Mouse (Mus musculus) T-cell, adult 2 months (primary cell): ENCODE data around the gene Asnsd1.
"Not testable (repeated sequence)": the region's sequence is repeated elsewhere in the genome, so short reads cannot be mapped to it uniquely, and the experiment has no call there.

Experiments
- DNase-seq: peaks from one replicate; pipeline ENCODE4 v3.0.0; 2022; ENCODE audit warnings: low spot score

Gene Asnsd1

DNA sequence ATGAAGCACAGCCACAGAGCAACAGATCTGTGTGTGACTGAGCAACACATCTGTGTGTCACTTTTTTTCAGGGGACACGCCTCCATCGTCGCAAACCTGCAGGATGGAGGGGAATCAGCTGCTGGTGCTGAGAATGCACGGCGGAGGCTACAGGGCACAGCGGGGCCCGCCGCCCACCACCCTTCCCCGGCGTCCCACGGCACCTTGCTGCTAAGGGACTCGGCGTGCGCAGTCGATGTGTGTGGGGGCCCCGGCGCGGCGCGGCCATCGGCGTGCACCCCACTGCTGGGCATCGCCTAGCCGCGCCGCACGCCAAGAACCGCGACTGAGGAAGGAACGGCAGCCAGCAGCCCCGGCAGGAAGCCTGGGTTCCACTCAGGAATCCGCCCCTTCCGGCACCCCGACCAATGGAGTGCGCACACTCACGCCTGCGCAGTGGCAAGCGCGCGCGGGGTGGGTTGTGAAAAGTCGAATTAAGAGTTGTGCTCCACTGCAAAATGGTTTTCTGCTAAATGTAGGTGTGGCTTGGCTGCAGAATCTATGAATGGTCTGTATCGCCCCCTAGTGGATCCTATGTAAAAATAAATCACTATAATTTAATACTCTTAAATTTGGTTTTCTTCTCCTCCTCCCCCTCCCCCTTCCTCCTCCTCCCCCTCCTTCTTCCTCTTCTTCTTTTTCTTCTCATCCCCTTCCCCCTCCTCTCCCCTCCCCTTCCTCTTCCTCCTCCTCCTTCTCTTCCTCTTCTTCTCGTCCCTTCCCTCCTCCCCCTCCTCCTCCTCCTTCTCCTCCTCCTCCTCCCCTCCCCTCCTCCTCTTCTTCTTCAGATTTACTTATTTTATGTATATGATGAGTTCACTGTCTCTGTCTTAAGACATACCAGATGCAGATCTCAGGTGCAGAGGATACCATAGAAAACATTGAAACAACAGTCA lies at the start of gene Asnsd1, which contains the start of the genes Asdurf and Gm28551:
TSS of gene Asnsd1 (minus strand) at position 426 of the 935 bp plus-strand sequence.
TSS of gene Asdurf (minus strand) at position 293 of the 935 bp plus-strand sequence.
TSS of gene Gm28551 (minus strand) at position 341 of the 935 bp plus-strand sequence.
- peak; percentile 99 for DNase-seq

DNA sequence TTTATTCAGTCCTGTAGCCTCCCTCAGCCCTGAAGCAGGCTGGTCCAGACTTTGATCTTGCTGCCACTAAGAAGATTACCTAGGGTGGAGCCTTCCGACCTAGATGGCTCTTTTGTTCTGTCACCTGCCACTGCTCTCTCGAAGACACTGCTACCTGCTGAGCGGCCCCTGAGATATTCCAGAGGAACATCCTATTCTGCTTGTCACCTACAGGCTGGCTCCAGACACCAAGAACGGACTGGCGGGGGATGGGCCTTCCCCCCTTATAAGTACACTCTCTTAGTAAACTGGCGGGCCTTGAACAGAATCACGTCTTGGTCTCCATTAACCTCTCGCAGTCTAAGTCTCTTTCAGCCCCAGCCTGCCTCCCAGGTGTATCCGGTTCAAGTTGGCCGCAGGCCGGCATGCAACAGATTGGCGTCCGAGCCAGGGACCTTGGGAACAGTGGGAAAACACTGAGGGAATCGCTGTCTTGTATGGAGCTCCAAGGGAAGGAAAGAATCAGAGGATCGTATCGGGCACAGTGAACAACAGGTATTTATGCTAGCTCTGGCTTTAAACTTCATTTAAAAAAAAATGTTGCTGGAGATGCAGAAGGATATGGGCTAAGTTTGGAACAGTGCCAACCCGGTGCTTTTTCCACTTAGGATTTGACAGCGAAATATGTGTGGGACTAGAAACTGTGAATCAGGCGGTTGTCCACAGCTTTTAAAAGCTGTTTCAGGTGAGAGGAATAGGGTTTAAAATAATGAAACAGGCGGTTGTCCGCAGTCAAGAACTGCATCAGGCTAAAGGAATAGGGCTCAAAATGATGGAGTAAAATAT lies 41.6 kb upstream of the Asnsd1 start:
- DNase-seq = not testable (repeated sequence)

DNA sequence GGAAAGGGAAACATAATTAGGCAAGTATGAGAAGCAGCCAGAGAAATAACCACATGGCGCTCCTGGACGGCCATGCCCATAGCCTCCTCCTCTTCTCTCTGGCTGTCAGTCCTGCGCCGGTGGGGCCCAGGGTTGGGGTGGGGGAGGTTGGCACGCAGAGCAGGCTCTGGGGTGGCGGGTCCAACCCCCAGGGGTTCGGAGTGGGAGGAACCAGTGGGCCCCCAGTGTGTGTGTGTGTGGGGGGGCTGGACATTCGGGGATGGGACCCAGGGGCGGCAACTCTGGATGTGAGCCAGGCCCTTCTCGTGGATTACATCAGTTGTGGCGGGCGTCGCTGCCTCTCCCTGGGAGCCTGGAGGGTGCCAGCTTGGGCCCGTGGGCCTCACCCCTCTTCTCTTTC lies 36.2 kb upstream of the Asnsd1 start:
- DNase-seq = no peak

DNA sequence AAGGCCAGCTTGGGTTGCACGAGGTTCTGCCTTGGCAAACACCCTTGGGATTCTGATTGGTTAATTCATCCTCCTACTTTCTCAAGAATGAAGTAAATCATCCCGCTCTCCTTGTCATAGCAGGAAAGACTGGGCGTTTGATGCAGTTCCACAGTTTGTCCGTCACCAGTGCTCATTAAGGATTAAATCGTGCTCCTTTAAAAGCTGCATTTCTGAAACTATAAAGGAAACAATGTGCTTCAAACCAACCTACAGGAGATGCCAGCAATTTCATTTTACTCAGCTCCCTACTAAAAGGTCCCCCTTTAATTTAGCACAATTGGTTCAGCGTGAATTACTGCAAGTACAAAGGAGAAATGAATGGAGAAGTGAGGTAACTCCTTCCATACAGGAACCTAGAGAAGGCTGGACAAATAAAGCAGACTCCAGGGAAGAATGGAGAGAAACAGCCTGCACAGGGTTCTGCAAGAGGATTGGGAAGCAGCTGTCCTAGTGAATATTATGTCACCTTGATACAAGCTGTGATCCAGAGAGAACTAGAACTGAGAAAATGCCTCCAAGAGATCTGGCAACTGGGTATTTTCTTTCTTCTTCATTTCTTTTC lies 31.6 kb upstream of the Asnsd1 start:
- DNase-seq = no peak

DNA sequence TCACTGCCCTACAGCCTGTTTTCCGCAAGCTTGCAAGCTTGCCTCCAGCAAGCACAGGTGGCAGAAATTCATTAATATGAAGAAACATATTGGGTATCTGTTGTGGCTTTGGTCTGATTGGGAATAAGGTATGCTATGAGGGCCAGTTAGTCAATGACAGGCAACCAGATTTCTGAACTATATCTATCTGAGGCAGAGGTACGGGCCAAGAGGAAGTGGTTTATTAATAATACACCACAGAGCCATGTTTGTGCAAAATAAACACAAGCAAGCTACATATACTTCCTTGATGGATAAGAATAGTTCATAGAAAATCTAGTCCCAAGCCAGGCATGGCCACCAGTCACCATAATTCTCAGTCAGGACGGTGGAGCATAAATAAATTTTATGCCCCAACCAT lies 25.2 kb upstream of the Asnsd1 start:
- DNase-seq = no peak

DNA sequence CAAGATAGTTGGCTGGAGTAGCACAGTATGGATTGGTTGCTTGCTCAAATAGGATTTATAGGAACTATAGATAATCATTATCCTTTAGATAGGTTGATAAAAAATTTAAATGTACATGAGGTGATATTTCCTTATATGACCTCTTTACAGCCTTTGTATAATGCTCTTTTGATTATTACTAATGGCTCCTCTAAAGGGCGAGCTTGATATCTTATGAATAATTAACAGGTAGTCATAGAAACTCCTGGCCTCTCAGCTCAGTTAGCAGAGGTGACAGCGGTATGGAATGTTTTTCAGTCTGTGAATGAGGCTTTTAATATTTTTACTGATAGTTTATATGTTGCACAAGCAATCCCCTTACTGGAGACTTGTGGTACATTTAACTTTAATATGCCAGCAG lies 23.4 kb upstream of the Asnsd1 start:
- not testable (repeated sequence) for DNase-seq

DNA sequence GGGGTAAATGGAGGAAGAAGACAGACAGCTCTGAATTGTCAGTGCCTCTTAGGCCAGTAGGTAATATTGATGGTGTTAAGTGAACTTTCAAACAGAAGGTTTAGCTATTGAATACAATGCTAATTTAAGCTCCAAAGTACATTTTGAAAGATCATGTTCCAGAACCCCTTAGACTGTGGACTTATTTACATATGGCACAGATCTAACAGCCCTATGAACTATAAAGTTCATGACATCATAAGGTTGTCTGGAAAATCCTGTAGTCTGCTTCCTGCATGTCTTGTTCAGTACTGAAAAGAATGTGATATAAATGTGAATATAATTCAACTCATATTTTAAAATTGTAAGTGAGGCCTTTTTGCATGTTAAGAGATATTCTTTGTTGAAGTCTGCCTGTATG lies 6.4 kb upstream of the Asnsd1 start:
- no peak for DNase-seq

DNA sequence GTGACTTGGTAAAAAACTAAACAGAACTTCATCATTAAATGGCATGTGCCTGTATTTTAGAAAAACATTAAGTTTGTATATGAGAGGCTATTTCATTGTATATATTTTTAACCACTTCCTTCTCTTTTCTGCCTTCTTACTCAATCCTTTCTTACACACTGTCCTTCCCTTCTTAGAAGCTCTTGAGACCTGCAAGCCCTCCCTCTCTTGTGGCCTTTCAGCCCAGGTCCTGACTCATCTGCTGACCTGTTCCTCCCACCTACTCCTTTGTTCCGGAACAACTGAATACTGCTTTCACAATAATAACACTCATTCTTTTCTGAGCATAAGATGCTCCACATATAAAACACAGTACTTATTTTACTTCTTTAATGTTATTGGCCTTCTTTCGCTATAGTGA lies 11.5 kb downstream of the Asnsd1 start:
- no peak for DNase-seq

DNA sequence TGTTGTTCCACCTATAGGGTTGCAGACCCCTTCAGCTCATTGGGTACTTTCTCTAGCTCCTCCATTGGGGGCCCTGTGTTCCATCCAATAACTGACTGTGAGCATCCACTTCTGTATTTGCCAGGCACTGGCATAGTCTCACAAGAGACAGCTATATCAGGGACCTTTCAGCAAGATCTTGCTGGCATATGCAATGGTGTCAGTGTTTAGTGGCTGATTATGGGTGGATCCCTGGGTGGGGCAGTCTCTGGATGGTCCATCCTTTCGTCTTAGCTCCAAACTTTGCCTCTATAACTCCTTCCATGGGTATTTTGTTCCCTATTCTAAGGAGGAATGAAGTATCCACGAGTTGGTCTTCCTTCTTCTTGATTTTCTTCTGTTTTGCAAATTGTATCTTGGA lies 15.1 kb downstream of the Asnsd1 start:
- DNase-seq = not testable (repeated sequence)

DNA sequence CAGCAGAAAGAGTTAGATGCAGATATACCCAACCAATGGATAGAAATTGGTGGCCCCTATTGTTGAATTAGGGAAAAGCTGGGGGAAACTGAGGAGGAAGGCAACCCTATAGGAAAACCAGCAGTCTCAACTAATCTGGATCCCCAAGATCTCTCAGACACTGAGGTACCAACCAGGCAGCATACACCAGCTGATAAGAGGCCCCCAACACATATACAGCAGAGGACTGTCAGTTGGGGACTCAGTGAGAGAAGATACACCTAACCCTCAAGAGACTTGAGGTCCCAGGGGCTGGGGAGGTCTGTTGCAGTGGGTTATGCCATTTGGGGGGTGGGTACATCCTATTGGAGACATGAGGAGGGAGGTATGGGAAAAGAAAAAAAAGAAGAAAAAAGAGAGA lies 17.1 kb downstream of the Asnsd1 start:
- DNase-seq = no peak

DNA sequence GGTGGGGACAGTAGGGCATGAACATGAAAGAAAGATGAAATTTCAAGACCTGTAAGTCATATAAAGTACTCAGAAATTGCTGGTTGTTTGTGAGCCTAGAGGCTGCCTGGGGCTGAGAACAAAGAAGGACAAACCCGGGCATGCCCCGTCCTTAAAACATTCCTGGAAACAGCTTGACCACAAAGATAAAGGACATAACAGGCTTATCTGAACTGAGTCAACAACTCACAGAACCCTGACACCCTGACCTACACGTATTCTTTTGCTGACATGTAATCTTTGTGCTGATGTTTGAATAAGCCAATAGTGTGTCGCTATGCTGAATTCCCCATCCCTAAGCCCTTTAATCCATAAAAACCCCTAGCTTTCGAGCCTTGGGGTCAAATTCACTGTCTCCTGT lies 19.0 kb downstream of the Asnsd1 start:
- DNase-seq = not testable (repeated sequence)

DNA sequence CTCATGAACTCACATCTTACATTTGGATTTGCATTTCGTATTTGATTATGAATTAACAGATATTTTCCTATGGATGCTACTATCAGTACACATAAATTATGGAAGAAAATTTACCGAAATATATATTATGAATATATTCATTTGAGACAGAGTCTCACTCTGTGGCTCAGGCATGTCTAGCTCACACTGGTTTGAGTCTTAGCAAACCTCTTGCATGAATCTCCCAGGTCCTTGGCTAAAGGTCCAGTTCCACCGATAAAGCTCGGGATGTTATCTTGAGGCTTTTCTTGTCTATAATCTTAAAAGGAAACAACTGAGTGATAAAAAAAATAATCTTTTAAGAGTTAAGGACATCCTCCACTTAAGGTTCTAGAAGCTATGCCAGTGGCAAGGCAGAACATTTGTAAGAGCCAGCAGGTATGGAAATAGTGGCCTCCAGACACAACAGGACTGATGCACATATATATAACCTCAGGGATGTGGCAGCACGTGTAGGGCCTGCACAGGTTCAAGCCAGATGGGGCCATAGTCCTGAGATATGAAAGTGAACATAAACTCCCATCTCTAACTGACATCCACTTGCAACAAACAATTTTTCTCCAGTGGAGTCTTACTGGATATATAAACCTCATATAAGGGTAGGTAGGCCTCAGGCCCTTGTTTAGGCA lies 27.6 kb downstream of the Asnsd1 start:
- no peak for DNase-seq

DNA sequence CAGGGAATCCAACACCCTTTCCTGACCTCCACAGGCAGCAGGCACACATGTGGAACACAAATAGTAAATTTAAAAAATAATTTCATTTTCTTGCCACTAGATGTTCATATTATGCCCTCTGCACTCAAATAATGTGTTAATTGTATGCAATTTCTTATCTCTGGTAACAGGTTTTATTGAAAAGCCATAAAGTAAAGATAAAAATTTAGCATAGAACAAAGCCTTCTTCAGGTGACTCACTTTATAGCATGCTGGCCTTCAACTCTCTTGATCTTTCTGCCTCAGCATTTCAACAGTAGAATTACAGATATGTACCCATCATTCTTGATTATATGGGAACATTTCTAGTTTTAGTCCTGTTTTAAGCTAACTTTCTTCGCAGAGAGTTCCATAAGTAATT lies 28.3 kb downstream of the Asnsd1 start:
- DNase-seq = no peak

DNA sequence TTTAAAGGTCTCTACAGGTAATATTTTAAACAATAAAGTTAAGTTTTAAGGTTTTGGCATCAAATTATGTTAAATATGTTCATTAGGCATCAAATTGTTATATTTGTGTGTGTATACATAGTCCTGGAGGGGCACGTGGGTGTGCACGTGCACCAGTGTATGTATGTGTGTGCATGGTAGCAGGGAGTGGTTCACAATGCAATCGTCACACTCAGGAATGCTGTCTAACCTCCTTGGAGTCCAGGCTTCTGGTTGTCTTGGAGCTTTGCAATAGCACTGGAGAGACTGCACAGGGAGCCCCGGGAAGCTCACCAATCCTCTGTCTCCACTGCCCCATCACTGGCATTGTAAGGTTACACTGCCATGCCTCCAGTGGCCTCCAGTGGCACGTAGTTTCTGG lies 29.3 kb downstream of the Asnsd1 start:
- no peak for DNase-seq

DNA sequence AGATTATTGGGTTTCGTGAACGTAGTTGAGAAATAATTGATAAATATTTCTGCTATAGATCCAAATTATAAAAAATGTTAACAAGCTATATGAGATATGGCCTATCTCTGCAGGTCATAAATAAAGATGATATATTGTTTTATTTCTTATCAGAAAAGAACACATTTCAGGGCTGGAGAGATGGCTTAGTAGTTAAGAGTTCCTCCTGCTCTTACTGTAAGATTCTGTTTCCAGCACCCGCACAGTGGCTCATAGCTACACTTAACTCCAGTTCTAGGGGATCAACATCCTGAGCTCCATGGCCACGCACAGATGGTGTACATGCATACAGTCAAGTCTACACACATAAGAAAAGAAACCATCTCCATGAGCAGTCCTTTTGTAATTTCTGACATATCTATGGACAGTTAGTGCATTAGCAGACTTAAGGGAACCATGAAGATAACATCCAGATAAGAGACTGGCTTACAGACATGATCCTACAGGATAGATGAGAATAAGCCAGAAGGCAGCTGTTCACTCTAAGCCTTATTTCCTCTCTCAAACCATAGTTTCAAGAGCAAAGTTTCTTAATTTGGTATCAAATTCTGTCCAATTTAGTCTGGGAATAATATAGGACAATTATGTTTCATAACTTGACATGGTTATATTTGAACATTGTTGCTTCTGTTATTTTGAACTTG lies 30.7 kb downstream of the Asnsd1 start:
- DNase-seq = no peak

DNA sequence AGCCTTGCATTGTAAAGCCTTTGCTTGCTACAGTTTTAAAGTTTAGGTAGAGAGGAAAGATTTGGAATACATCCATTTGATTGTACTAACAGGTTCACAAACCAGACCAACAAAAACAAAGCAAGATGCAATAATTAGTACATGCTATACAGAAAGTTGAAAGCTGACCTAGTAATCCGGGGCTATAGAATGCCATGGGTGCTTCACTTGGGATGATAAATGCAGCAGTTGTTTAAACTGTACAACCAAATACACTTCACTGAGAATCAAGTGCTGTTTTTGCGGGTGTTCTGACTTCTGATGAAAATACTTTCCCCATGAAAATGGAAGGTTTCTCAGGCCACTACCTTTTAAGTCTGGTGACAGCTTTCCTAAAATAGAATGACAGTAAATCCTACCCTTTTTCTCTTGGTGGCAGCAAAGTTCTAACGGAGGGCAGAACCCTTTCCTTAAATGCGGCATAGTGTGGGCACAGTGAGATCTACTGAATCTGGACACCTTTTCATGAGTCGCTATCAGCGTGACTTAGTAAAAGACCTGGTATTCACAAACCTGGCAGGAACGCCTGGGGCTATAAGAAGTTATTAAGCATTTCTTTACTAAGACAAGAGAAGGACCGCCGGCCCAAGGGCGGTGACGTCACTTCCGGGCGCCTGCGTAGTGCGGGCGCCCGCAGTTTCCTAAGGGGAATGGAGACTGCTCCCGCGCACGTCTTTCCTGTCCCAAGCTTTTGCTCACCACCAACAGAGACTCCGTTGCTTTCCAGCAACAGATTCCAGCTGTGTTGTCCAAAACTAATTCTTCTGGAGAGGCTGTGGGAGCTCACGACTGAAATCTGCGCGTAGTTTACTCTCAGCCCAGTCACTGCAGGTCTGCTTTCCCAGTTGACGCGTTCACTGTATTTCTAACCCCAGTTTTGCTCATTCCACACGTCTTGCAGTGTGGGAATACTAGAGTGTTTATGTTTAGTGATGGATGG lies 39.3 kb downstream of the Asnsd1 start, which contains the start of gene Osgepl1:
TSS of gene Osgepl1 (plus strand) at position 636 of the 979 bp plus-strand sequence.
- peak; percentile 81 for DNase-seq

DNA sequence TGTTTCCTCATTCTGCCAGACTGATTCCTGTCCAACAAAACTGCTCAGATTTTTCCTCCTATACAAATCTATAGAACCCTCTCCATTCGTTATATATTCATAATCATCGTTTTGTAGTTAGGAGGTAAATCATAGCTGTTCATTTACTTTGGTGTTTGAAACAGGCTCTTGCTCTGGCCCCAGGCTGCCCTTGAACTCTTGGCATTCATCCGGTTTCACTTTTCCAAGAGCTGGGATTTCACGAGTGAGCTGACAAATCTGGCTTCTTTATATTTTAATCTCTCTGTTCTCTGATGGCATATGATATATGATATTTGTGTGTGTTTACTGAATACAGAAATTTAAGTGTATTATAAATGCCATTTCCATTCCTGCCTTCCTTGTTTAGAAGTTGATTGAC lies 52.0 kb downstream of the Asnsd1 start:
- DNase-seq = no peak

DNA sequence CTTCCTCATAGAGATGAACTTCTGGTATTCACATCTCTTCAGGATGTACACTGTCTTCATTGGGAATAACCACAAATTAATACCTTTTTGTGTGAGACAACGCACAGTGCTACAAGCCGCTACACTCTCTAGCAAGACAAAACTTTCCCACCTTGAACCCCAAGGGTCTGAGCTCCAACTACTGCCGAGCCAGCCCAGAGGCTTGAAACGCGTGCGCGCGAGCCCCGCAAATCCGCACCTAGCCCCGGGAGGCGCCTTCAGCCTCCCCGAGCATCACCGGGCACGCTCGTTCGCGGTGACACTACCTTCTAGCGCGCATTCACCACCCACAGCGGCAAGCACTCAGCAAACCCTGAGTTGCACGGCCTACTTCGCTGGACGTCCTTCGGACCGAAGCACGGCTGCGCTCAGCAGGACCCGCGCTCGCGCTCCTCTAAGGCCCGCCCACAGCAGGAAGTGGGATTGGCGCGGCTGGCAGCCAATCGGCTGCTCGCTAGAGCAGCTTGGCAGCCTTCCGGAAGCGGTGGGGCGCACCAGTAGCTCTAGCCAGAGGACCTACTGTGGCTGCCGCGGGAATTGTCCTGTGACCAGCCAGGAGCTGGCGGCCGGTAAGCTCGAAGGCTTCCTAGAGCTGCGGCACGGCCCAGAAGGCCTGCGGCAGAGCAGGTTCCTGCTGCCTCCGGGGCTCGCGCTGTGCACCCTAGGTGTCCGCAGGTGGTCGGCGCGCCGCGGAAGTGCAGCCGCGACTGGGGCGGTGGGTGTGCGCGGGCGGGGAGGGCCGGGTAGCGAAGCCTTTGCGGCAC lies 55.8 kb downstream of the Asnsd1 start, which contains the start of the genes Pms1, Ormdl1 and Gm28778:
TSS of gene Pms1 (minus strand) at position 438 of the 803 bp plus-strand sequence.
TSS of gene Ormdl1 (plus strand) at position 515 of the 803 bp plus-strand sequence.
TSS of gene Gm28778 (plus strand) at position 531 of the 803 bp plus-strand sequence.
- DNase-seq = peak; percentile 89
